Mouse (Mus musculus) adrenal gland, postnatal 14 days (tissue): ENCODE measurements at regions not wholly inside any gene's neighbourhood (a gene's known extent, or its start where the extent isn't known, plus 50 kb on each side); places are given as distances from the start of the nearest gene placed in this dataset.

Experiments used
- DNase-seq: peaks from one replicate; pipeline ENCODE4 v3.0.0; 2021; ENCODE audit warnings: mixed read lengths

DNA sequence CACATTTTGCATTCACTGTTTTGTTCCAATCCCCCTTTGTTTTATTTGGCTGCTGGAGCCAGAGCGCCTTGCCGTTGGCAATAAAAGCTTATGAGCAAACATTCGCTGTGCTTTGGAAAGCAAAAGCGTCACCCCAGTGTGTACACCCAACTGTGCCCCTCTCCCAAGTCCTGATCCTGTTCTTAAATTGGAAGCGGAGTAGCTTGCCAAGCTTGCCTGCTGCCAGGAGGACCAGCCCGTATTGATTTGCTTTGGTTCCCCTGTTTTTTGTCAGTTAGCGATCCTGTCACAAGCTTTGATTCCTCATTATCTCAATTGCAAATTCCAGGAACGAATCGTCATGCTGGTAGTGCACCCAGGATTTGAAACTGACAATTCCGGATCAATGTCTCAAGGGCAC lies 917.5 kb downstream of the Olfm4 start:
- DNase-seq: no peak

DNA sequence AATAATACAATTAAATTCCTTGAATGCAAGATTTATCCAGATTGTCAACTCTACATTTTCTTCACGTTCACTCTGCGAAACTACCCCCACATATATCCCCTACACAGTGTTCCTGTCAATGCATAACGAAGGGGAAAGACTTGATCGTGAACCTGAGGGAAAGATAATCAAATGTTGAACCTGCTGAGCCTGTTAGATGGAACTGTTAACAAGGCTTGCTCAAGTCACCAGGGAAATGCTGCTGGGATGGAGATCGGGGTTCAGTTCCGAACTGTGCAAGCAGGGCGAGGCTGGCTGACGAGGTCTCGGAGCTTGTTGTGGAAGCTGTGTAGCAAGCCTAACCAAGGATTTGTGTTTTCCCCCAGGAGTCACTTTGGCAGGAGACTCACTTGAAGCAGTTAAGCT lies 917.9 kb downstream of the Olfm4 start:
- DNase-seq: peak; percentile 4

DNA sequence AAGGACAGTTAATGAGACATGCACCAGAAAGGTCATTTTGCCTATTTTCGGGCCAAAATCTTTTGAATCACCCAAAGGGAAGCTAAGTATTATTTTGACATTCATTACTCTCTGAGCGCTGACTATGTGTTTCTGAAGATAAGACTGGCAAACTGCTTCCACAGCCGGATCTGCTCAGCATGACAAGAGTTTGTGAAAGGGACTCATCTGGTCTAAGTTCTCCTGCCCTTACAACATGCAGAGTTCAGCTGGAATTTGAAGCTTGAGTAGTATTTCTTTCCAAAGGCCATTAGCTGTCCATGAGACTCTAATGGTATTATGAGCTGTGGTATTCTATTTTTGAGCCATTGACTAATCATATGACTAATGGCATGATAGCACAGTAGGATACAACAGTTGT lies 932.1 kb downstream of the Olfm4 start:
- no peak for DNase-seq

DNA sequence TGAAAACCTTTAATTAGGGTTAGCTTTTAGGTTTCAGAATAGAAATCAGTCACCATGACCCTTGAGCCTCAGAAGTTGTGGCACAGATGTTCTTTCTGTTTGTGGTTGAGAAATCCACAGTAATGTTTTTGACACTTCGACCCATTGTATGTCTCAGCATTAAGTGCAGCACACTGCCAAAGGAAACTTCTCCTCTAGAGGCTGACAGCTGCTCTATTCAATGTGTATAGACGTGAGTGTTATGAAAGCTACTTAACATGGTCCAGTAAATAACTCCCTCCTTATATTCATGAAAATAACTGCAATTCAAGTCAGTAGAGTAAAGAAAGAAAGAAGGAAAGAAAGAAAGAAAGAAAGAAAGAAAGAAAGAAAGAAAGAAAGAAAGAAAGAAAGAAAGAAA lies 939.9 kb downstream of the Olfm4 start:
- DNase-seq: no peak

DNA sequence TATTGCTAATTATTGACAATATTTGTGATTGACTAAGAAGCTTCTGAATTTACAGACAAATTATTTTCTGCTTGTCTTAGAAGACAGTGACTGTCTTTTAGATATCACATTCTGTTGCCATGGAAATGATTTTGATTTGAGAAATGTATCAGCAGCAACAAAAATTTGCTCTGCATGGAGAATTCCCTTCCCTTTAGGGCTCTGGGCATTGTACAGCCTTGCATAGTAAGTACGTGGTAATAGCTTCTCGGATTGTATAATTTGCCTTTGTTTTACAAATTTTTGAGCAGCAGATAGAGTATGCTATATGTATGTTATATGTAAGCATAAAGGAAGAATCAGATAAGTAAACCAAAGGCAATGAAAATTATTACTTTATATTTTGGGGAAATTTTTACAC lies 976.1 kb downstream of the Olfm4 start:
- no peak for DNase-seq

DNA sequence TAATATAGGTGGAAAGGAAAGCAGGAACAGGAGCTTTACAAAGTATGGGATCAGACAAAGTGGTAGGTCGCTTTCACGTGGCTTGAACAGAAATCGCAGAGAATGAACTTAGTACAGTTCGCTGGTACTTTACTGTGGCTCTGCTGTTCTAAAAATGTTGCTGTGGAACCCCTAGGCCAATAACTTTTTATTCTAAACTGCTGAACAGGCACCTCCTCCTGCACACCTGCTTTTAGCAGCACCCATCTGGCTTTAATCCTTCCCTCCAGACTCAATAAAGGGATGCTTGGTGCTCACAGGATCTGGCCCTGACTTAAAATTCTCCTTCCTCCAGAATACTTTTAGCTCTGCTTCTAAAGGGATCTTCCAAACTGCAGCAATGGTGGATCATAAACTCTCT lies 991.9 kb downstream of the Olfm4 start:
- DNase-seq: no peak

DNA sequence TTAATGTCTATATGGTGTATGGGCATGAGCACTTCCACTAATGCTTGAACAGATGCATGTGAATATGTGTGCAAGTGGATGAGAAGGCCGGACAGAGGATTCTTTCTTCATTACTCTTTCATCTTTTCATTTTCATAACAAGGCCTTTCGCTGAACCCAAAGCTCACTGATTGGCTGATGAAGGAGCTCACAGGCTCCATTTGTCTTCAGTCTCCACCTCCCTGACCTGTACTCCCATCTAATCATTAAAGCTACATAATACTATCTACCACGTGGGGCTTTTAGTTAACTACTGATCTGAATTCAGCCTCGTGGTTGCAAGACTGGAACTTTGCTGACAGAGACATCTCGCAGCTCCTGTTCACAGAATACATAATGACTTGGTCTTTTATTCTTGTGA lies 992.8 kb downstream of the Olfm4 start:
- no peak for DNase-seq

DNA sequence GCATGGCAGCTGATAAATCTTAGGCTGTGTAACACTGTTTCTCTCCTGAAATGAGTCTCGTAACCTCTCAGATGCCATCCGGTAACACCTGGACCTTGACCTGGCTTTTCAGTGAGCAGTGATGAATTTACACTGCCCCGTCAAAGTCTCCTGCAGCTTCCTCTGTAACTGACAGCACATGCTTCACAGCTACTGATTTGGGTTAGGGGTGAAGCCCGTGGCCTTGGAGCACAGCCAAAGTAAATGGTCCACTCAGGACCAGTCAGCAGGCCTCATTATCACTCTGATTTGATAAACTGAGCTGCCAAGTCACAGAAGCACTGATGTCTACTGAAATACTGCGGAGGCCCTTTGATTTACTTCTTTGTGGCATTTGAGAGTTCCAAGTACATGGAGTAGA lies 995.6 kb downstream of the Olfm4 start:
- DNase-seq: peak; percentile 11

DNA sequence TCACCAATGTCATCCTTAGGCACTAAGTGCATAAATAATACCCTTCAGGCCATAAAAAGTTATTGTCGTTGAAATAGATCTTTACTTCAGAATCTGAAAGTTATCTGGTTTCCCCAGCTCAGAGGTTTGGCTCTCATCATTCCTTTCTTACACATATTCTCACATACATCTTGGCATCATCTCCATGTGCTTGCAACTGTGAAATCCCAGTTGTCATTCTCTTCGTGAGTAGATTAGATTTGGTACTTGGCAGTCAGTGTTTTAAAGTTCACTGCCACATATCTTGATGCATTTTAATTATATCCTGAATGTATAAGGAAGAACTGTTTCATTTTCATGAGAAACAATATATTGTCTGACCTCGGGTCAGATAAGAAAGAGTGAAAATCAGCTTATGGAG lies 1006.3 kb downstream of the Olfm4 start:
- DNase-seq: no peak

DNA sequence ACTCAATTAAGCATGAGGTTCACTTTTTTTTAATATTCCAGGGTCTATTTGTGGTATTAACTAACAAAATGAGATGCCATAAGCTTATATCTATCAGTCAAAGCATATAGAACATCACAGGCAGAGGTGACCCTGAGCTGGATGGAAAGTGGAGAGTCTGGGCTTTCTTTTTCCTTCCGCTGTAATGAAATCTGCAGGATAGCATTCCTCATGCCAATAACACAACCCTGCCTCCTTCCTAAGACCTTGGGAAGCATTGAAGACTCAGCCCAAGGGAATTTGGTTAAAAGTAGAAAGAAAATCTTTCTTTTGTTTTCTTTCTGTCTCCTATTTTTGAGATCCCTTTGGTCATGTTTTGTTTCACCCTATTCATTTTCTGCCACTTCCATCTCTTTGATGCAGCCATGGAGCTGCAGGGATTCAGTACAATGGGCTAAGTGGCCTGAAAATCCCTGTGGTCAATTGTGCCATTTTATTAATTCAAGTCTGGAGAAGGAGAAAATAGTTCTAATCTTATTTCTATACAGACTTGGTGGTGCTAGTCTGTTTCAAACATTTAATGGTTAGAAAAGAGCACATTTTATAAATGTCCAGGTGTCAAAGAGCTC lies 1006.9 kb downstream of the Olfm4 start:
- no peak for DNase-seq

DNA sequence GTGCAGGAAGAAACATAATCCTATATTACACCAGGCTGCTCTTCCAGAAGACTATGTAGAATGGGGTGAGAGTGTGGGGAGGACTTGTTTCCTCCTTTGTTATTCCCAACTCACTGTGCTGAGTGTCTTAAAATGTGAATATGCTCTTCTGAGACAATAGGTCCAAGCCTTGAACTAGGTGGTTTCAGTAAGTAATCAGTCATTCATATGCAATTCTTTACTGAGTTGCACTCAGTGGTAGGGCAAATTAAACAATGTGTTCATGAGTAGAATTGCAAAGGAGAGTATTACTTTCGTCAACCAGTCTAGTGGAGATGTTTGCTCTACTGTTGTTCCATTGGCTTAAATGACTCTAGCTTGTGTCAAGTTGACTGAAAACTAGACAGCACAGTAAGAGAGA lies 1015.1 kb downstream of the Olfm4 start:
- no peak for DNase-seq

DNA sequence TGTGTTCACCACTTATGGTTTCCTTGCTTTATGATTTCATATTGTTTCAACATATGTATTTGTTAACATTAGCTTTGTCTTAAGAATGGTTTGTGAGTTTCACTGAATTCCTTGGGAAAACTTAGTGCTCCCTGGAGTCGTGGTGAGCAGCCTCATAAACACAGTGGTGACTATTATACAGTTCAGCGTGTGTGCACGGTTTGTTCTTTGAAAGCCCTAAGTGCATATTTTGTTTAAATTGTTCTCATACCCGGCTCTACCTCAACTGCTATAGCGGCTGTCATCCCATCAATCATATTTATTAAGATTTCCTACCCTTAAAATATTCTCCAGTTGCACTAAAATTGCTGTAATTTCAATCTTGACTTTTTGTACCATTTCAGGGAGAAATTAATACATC lies 1029.3 kb downstream of the Olfm4 start:
- no peak for DNase-seq

DNA sequence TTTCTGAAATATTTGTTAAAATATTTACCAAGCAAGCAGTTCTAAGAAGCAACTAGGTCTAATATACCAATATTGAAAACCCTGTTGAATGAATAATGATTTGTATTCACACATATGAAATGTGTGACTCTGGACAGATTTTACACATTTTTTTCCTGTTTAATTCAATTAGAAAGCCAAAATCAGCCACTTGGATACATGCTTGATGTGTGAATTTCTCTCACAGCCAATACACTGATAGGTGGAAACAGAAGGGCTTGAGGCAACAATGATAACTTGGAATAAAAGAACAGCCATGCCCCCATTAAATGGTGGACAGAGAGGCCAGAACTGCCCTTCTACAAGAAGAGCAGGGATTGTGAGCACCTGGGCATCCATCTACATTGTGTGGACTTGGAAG lies 1047.6 kb downstream of the Olfm4 start:
- DNase-seq: no peak

DNA sequence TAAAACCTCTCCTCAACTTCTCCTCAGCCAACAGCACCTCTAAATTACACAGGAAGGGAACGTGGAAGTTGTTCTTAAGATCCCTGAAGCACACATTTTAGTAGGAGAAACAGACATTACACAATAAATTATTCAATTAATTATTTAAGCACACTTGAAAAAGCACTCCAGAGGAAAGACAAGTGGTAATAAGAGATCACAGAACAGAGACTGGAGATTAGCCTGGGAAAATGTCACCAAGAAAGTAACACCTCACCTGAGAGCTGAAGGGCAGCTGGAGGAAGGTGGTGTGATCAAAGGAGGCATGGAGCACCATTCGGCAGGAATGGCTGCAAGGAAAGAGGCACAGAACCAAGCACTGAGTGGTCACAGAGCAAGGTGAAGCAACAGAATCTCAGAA lies 1053.8 kb downstream of the Olfm4 start:
- DNase-seq: no peak

DNA sequence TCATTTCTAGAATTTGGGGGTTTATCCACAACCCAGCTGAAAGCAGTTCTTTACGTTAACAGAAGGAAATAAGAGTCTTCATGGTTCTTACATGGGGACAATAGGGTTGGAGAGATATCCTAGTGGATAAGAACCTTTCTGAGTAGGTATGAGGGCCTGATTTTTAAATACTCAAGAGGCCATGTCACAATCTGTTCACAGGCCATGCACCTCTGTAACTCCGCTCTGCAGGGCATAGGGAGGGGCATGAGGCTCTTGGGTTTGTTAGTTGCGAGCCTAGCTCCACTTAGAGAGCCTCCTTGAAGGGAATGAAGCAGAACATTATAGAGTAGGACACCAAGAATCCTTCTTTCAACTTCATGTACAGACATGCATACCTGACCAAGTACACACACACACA lies 1054.2 kb downstream of the Olfm4 start:
- no peak for DNase-seq
